Mouse (Mus musculus): ENCODE measurements at regions not wholly inside any gene's neighbourhood (a gene's known extent, or its start where the extent isn't known, plus 50 kb on each side); places are given as distances from the start of the nearest gene placed in this dataset.

DNA sequence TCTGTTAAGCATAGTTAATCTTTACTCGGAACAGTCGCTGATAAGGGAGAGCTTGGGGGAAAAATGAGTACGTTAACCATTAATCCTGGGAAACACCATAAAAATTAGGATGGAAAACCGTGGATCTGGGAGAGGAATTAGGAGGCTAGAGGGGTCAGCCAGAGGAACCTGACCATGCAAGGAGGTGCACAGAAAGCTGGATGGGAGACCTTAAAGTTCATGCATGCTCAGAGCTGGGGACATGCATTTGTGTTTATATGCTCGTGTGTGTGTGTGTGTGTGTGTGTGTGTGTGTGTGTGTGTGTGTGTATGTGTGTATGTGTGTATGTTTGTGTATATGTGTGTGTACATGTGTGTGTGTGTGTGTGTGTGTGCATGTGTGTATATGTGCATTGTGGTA lies 143.2 kb upstream of the Irf2bp2 start:
- H3K9ac ChIP-seq (ENCODE audit: low read length): peak overlapping the region; percentile 62
- ATAC-seq (replicated peaks; ENCODE audit: extremely low read depth, insufficient read depth, low FRiP score): no peak

GRCm38 (mm10) chr8:126736441-126736962 lies 142.7 kb upstream of the Irf2bp2 start:
- peak overlapping the region; percentile 33 for H3K4me2 ChIP-seq (ENCODE audit: low read depth, low read length)

More for the DNA sequence above, 143.2 kb upstream of the Irf2bp2 start:
- Histone ChIP-seq H3K4me2 (ENCODE audit: low read depth, low read length) (peak overlapping the region; percentile 27; the same call in 1 of the 2 replicates), H3K36me3 (ENCODE audit: control insufficient read depth, insufficient read depth) (no peaks in the 10 kb centered on the region), H3K4me1 (ENCODE audit: control insufficient read depth, insufficient read depth, low read length) (peaks cover 29% of the 10 kb centered on the region), H3K9me3 (replicated peaks; ENCODE audit: control insufficient read depth, low read length) (no peaks in the 10 kb centered on the region), H3K27me3 (ENCODE audit: control insufficient read depth, insufficient read depth, low read length) (no peaks in the 10 kb centered on the region), H3K27ac (ENCODE audit: low read length) (peak overlapping the region; percentile 98), H3K4me3 (ENCODE audit: low read length) (no peak overlapping the region)
- 49% methylated on average over 5 of the region's 5 CpGs for WGBS

GRCm38 (mm10) chr8:126735488-126736440 lies 142.0 kb upstream of the Irf2bp2 start:
- Histone ChIP-seq H3K9me3 (replicated peaks; ENCODE audit: control insufficient read depth, low read length) (no peaks in the 10 kb centered on the region), H3K27ac (ENCODE audit: low read length) (peak overlapping the region; percentile 98), H3K9ac (ENCODE audit: low read length) (peak overlapping the region; percentile 68), H3K4me1 (ENCODE audit: control insufficient read depth, insufficient read depth, low read length) (peaks cover 29% of the 10 kb centered on the region), H3K27me3 (ENCODE audit: control insufficient read depth, insufficient read depth, low read length) (no peaks in the 10 kb centered on the region), H3K4me3 (ENCODE audit: low read length) (no peak overlapping the region; the same call in 1 of the 2 replicates), H3K4me2 (ENCODE audit: low read depth, low read length) (peak overlapping the region; percentile 33), H3K36me3 (ENCODE audit: control insufficient read depth, insufficient read depth) (no peaks in the 10 kb centered on the region)
- ATAC-seq (replicated peaks; ENCODE audit: extremely low read depth, insufficient read depth, low FRiP score): peak; percentile 80
- WGBS: 22% methylated on average over 25 of the region's 25 CpGs

More at GRCm38 (mm10) chr8:126736441-126736962, 142.7 kb upstream of the Irf2bp2 start:
- Histone ChIP-seq H3K4me3 (ENCODE audit: low read length) (no peak overlapping the region; the same call in 1 of the 2 replicates), H3K4me1 (ENCODE audit: control insufficient read depth, insufficient read depth, low read length) (peaks cover 29% of the 10 kb centered on the region), H3K27ac (ENCODE audit: low read length) (peak overlapping the region; percentile 98), H3K27me3 (ENCODE audit: control insufficient read depth, insufficient read depth, low read length) (no peaks in the 10 kb centered on the region), H3K36me3 (ENCODE audit: control insufficient read depth, insufficient read depth) (no peaks in the 10 kb centered on the region), H3K9ac (ENCODE audit: low read length) (peak overlapping the region; percentile 68), H3K9me3 (replicated peaks; ENCODE audit: control insufficient read depth, low read length) (no peaks in the 10 kb centered on the region)
- ATAC-seq (replicated peaks; ENCODE audit: extremely low read depth, insufficient read depth, low FRiP score): peak; percentile 84
- WGBS: 14% methylated on average over 10 of the region's 10 CpGs

DNA sequence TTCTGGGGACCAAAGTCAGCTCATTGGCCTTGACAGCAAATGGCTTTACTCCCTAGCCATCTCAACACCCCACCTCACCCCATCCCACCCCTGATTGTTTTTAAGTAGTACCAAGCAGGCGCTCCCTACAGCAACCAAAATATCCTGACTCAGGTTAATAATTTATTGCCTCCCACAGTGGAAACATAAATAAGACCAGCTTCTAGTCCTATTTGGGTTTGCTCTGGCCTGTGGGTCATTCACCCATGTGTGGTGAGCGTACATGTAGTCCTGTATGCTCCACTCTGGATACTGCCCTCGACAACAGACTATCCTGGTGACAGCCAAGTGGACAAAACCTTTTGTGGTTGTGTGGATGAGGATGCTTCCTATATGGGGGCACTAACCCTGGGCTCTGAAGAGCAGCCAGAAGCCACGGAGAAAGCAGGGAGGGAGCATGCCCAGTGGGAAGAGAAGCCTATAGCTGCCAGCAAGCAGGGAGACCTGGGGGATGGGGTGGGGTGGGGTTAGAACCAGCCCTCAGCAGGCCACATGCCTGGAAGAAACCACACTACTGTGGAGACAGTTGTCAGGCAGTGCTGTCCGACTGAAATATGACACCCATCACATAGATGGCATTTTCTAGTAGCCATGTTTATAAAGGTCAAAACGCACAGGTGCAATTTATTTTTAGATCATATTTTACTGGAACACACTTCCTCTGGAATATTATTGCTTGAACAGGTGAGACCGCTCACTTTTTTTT lies 141.1 kb upstream of the Irf2bp2 start:
- Histone ChIP-seq H3K27ac (ENCODE audit: low read length) (peak overlapping the region; percentile 98), H3K4me2 (ENCODE audit: low read depth, low read length) (no peak overlapping the region), H3K4me3 (ENCODE audit: low read length) (no peak overlapping the region), H3K9me3 (replicated peaks; ENCODE audit: control insufficient read depth, low read length) (no peaks in the 10 kb centered on the region), H3K36me3 (ENCODE audit: control insufficient read depth, insufficient read depth) (no peaks in the 10 kb centered on the region), H3K9ac (ENCODE audit: low read length) (peak overlapping the region; percentile 68), H3K27me3 (ENCODE audit: control insufficient read depth, insufficient read depth, low read length) (no peaks in the 10 kb centered on the region), H3K4me1 (ENCODE audit: control insufficient read depth, insufficient read depth, low read length) (peaks cover 29% of the 10 kb centered on the region)
- no peak for ATAC-seq (replicated peaks; ENCODE audit: extremely low read depth, insufficient read depth, low FRiP score)
- WGBS: 60% methylated on average over 7 of the region's 7 CpGs

GRCm38 (mm10) chr8:126733779-126734178 lies 140.0 kb upstream of the Irf2bp2 start:
- no peaks in the 10 kb centered on the region for H3K9me3 ChIP-seq (replicated peaks; ENCODE audit: control insufficient read depth, low read length)
- H3K4me3 ChIP-seq (ENCODE audit: low read length): no peak overlapping the region
- H3K27me3 ChIP-seq (ENCODE audit: control insufficient read depth, insufficient read depth, low read length): no peaks in the 10 kb centered on the region
- WGBS: 81% methylated on average over 6 of the region's 6 CpGs
- H3K27ac ChIP-seq (ENCODE audit: low read length): no peak overlapping the region
- peaks cover 29% of the 10 kb centered on the region for H3K4me1 ChIP-seq (ENCODE audit: control insufficient read depth, insufficient read depth, low read length)
- ATAC-seq (replicated peaks; ENCODE audit: extremely low read depth, insufficient read depth, low FRiP score): no peak
- no peak overlapping the region for H3K4me2 ChIP-seq (ENCODE audit: low read depth, low read length)
- no peak overlapping the region for H3K9ac ChIP-seq (ENCODE audit: low read length)
- H3K36me3 ChIP-seq (ENCODE audit: control insufficient read depth, insufficient read depth): no peaks in the 10 kb centered on the region

GRCm38 (mm10) chr8:126733307-126733706 lies 139.5 kb upstream of the Irf2bp2 start:
- Histone ChIP-seq H3K4me2 (ENCODE audit: low read depth, low read length) (no peak overlapping the region), H3K9ac (ENCODE audit: low read length) (no peak overlapping the region), H3K27ac (ENCODE audit: low read length) (no peak overlapping the region), H3K36me3 (ENCODE audit: control insufficient read depth, insufficient read depth) (no peaks in the 10 kb centered on the region), H3K4me3 (ENCODE audit: low read length) (no peak overlapping the region), H3K4me1 (ENCODE audit: control insufficient read depth, insufficient read depth, low read length) (peaks cover 29% of the 10 kb centered on the region), H3K9me3 (replicated peaks; ENCODE audit: control insufficient read depth, low read length) (no peaks in the 10 kb centered on the region), H3K27me3 (ENCODE audit: control insufficient read depth, insufficient read depth, low read length) (no peaks in the 10 kb centered on the region)
- WGBS: 76% methylated on average over 7 of the region's 7 CpGs
- ATAC-seq (replicated peaks; ENCODE audit: extremely low read depth, insufficient read depth, low FRiP score): no peak

DNA sequence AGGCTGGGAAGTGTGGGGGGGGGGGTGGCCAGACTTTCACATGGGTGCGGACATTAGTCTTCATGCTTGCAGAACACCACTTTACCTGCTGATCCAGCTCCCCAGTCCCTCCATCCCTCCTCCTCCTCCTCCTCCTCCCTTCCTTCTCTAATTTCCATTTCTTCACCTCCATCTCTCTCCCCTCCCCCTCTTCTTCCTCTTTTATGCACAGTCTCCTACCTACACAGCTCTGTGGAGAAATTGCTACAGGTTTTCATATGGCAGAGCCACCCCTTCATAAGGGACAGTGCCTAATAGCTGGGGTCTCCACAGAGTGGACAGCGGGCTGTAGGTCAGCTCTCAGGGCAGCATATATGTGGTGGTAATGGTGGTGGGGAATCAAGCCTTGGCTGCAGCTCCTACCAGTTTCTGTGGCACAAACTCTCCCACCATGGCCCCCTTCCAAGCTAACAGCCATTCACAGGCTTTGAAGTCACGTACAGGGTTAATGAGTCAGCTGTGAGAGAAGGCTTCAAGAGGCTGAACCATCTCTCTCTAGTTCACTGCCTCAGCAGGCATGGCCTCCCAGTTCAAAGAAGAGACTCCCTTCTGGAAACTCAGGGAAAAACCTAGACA lies 136.3 kb upstream of the Irf2bp2 start:
- Histone ChIP-seq H3K9me3 (replicated peaks; ENCODE audit: control insufficient read depth, low read length) (peaks cover 7% of the 10 kb centered on the region; the same call in 1 of the 2 replicates), H3K27me3 (ENCODE audit: control insufficient read depth, insufficient read depth, low read length) (no peaks in the 10 kb centered on the region), H3K9ac (ENCODE audit: low read length) (no peak overlapping the region), H3K36me3 (ENCODE audit: control insufficient read depth, insufficient read depth) (no peaks in the 10 kb centered on the region), H3K4me1 (ENCODE audit: control insufficient read depth, insufficient read depth, low read length) (peaks cover 9% of the 10 kb centered on the region), H3K4me2 (ENCODE audit: low read depth, low read length) (no peak overlapping the region), H3K27ac (ENCODE audit: low read length) (no peak overlapping the region), H3K4me3 (ENCODE audit: low read length) (no peak overlapping the region)
- 86% methylated on average over 3 of the region's 3 CpGs for WGBS
- ATAC-seq (replicated peaks; ENCODE audit: extremely low read depth, insufficient read depth, low FRiP score): no peak

DNA sequence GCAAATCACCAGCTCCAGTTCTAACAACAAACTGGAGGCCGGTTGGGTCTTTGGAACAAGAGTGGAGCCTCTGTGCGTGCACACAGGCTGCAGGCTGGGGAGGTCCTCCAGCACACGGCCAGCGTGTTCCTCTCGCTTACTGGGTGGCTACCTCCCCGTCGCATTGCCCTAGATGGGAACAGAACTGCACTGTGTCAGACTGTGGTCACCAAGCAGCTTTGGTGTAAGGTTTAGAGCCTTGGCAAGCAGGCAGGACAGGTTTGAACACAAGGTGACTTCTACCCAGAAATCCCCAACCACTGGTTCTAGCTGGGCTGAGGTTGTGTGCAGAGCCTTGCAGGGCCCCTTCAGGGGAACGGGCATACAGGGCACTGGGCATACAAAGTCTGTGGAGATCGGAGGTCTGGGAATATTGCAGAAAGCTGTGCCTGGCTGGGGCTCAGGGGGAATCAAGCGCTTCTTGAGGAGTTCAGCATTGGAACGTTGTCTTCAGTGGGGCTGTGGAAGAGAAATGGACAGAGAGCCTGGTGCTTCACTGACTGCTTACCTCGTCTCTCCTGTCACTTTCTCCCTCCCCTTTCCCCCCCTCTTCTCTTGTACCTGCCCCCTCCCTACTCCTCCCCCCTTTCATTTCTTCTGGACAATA lies 135.3 kb upstream of the Irf2bp2 start:
- no peak for ATAC-seq (replicated peaks; ENCODE audit: extremely low read depth, insufficient read depth, low FRiP score)
- peaks cover 7% of the 10 kb centered on the region; the same call in 1 of the 2 replicates for H3K9me3 ChIP-seq (replicated peaks; ENCODE audit: control insufficient read depth, low read length)
- no peak overlapping the region for H3K4me2 ChIP-seq (ENCODE audit: low read depth, low read length)
- WGBS: 78% methylated on average over 12 of the region's 12 CpGs
- H3K9ac ChIP-seq (ENCODE audit: low read length): no peak overlapping the region
- H3K27ac ChIP-seq (ENCODE audit: low read length): no peak overlapping the region
- no peaks in the 10 kb centered on the region for H3K36me3 ChIP-seq (ENCODE audit: control insufficient read depth, insufficient read depth)
- H3K27me3 ChIP-seq (ENCODE audit: control insufficient read depth, insufficient read depth, low read length): no peaks in the 10 kb centered on the region
- no peak overlapping the region for H3K4me3 ChIP-seq (ENCODE audit: low read length)
- H3K4me1 ChIP-seq (ENCODE audit: control insufficient read depth, insufficient read depth, low read length): peaks cover under 1% of the 10 kb centered on the region; the same call in 1 of the 2 replicates

Measured in heart, embryonic 16.5 days (tissue).